Mouse (Mus musculus): Measurements from ENCODE around the gene Krt33a. TPM values are rescaled to one million over a fixed set of nuclear protein-coding genes. Genes with fewer than 3 reads are reported as not detected.

Krt33a gene
- polyA plus RNA-seq (2014; fragmentation: Nextera tagmentation; extraction: Ambion mirVana) = not detected in 2 replicates

DNA sequence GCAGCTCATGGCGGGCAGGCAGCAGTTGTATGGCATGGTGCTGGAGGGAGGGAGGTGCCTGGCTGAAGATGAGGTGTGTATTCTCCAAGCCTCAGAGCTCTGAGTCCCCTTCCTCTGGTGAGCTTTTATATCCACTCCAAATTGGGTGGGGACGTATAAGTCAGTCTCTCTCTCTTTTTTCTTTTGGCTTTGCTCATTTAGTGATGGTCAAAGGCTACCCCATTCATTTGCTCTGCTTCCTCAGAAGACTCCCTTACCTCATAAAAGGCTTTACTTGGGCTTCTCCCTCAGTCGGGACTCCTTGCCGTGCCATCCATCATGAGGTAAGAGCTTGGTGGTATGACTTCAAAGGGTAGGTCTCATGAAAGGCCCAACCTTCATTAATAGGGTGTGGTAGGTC, at the start of gene Krt33a:
Krt33a (minus strand) TSS at position 101 of the 400 bp plus-strand sequence.
- WGBS = 80% methylated on average over 4 of the region's 4 CpGs
- Histone ChIP-seq H3K4me2 (replicated peaks; ENCODE audit: low read depth, low read length) (no peak within 1 kb of the TSS), H3K9me3 (ENCODE audit: control insufficient read depth, low read length) (no peaks in the 10 kb centered on the region), H3K27me3 (ENCODE audit: control insufficient read depth, insufficient read depth, low read length) (no peaks in the 10 kb centered on the region), H3K9ac (ENCODE audit: low read depth, low read length) (no peak within 1 kb of the TSS), H3K27ac (ENCODE audit: low read depth, low read length) (no peak within 1 kb of the TSS), H3K4me1 (ENCODE audit: control insufficient read depth, insufficient read depth, low read length) (no peaks in the 10 kb centered on the region), H3K4me3 (ENCODE audit: low read length) (no peak within 1 kb of the TSS), H3K36me3 (ENCODE audit: control insufficient read depth, insufficient read depth, low read length) (no peaks in the 10 kb centered on the region)
- ATAC-seq (ENCODE audit: low FRiP score, low TSS enrichment) = no peak

DNA sequence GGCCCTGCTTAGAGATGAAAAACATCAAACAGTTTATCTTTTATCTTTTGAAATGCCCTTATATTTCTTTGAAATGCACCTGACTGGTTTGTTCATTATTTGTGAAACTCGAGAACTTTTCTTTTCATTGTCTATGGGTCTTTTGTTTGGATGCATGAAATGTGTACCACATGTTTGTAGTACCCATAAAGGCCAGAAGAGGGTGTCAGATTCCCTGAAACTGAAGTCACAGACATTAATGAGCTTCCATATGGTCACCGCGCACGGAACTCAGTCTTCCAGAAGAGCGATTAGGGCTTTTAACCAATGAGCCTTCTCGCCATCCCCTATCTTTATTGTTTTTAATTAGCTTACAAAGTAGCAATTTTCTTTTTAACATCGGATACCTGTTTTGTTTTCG, 42.9 kb upstream of the Krt33a start:
- WGBS = 55% methylated on average over 8 of the region's 8 CpGs
- H3K27ac ChIP-seq (ENCODE audit: low read depth, low read length) = no peak overlapping the region

DNA sequence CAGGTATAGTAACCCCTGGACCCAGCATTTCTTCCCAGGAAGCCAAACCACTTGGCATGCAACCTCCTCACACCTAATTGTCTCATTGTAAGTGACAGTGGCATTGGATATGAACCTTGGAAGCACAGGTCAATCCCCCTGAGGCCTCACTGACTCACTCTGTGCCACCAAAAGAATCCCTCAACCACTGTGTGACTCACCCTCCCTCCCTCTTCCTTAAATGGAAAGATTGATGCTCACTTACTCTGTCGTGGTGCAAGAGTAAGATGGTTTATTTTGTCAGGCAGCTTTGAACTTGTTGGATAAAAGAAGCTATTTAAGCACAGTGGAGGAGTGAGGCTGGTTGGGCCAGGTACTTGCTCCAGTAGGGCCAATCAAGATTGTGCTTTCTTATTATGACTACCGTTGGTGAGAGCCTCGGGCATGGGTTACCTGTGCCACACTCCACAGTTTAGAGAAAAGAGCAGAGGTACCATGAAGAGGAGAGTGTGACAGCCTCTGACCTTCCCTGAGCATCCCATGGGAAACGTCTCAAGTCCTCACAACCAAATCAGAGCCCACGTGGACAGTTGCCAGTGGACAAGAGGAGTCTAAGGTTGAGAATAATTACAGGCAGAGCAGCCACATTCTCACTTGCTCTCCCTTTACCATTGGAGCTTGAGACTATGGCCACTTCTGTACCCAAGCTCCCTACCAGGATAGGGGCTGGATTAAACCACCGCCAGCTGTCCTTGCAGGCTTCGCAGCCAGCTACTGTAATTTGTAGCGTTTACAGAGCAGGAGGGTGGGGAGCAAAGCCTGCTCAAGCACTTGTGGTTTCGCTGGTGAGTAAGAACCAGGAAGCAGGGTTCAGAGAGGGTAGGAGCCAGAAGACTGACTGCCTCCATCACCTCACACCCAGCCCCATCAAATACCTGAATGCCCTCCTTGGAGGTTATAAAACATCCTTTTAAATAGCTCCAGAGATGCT, 40.0 kb upstream of the Krt33a start:
- WGBS = 71% methylated on average over 9 of the region's 9 CpGs

More for the DNA sequence above, 42.9 kb upstream of the Krt33a start:
- Histone ChIP-seq H3K4me2 (replicated peaks; ENCODE audit: low read depth, low read length) (no peak overlapping the region), H3K36me3 (ENCODE audit: control insufficient read depth, insufficient read depth, low read length) (no peaks in the 10 kb centered on the region), H3K9me3 (ENCODE audit: control insufficient read depth, low read length) (no peaks in the 10 kb centered on the region), H3K9ac (ENCODE audit: low read depth, low read length) (no peak overlapping the region), H3K27me3 (ENCODE audit: control insufficient read depth, insufficient read depth, low read length) (no peaks in the 10 kb centered on the region), H3K4me1 (ENCODE audit: control insufficient read depth, insufficient read depth, low read length) (no peaks in the 10 kb centered on the region), H3K4me3 (ENCODE audit: low read length) (no peak overlapping the region)
- ATAC-seq (ENCODE audit: low FRiP score, low TSS enrichment) = no peak

DNA sequence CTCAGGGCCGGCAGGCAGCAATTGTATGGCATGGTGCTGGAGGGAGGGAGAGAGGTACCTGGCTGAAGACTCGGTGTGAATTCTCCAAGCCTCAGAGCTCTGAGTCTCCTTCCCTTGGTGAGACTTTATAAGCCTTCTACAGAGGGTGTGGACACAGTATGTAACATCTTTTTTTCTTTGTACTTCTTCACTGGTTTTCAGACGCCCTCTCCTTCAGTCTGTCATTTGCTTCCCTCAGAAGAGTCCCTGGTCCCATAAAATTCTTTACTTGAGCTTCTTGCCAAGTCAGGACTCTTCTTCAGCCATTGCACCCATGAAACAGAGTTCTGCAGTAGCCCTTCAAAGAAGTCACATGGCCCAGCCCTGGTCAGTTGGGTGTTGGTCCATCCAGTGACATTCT, 34.4 kb upstream of the Krt33a start, which contains the start of gene Krt31:
Krt31 (minus strand) TSS at position 101 of the 400 bp plus-strand sequence.
- ATAC-seq (ENCODE audit: low FRiP score, low TSS enrichment) = no peak
- H3K9ac ChIP-seq (ENCODE audit: low read depth, low read length) = no peak within 1 kb of the TSS
- H3K4me1 ChIP-seq (ENCODE audit: control insufficient read depth, insufficient read depth, low read length) = no peaks in the 10 kb centered on the region
- H3K9me3 ChIP-seq (ENCODE audit: control insufficient read depth, low read length) = no peaks in the 10 kb centered on the region
- H3K4me2 ChIP-seq (replicated peaks; ENCODE audit: low read depth, low read length) = no peak within 1 kb of the TSS
- H3K4me3 ChIP-seq (ENCODE audit: low read length) = no peak within 1 kb of the TSS
- WGBS = 81% methylated on average over 3 of the region's 3 CpGs
- H3K27me3 ChIP-seq (ENCODE audit: control insufficient read depth, insufficient read depth, low read length) = no peaks in the 10 kb centered on the region
- no peaks in the 10 kb centered on the region for H3K36me3 ChIP-seq (ENCODE audit: control insufficient read depth, insufficient read depth, low read length)
- no peak within 1 kb of the TSS for H3K27ac ChIP-seq (ENCODE audit: low read depth, low read length)

More for the DNA sequence above, 40.0 kb upstream of the Krt33a start:
- Histone ChIP-seq H3K27me3 (ENCODE audit: control insufficient read depth, insufficient read depth, low read length) (no peaks in the 10 kb centered on the region), H3K9me3 (ENCODE audit: control insufficient read depth, low read length) (no peaks in the 10 kb centered on the region), H3K27ac (ENCODE audit: low read depth, low read length) (no peak overlapping the region), H3K4me1 (ENCODE audit: control insufficient read depth, insufficient read depth, low read length) (no peaks in the 10 kb centered on the region), H3K4me3 (ENCODE audit: low read length) (no peak overlapping the region), H3K9ac (ENCODE audit: low read depth, low read length) (no peak overlapping the region), H3K36me3 (ENCODE audit: control insufficient read depth, insufficient read depth, low read length) (no peaks in the 10 kb centered on the region), H3K4me2 (replicated peaks; ENCODE audit: low read depth, low read length) (no peak overlapping the region)
- ATAC-seq (ENCODE audit: low FRiP score, low TSS enrichment) = no peak

DNA sequence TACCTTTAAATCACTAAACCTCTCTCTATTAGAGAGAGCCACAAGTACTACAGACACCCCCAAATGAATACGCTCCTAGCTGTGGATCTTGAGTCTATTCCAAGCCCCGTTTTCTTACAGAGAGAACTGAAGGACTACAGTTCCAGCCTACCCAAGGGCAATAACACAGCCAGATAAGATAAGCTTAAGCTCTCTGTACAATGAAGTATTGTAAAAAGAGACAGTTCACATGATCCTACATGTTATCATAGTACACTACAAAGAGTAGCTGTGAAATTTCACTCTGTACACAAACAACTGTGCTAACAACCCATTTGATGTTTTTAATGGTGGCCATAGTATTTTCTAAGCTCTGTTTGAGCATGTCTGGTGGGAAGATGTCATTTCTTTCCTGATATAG, 31.2 kb upstream of the Krt33a start:
- ATAC-seq (ENCODE audit: low FRiP score, low TSS enrichment) = no peak
- Histone ChIP-seq H3K4me3 (ENCODE audit: low read length) (no peak overlapping the region), H3K4me1 (ENCODE audit: control insufficient read depth, insufficient read depth, low read length) (no peaks in the 10 kb centered on the region), H3K27me3 (ENCODE audit: control insufficient read depth, insufficient read depth, low read length) (no peaks in the 10 kb centered on the region), H3K9me3 (ENCODE audit: control insufficient read depth, low read length) (no peaks in the 10 kb centered on the region), H3K36me3 (ENCODE audit: control insufficient read depth, insufficient read depth, low read length) (no peaks in the 10 kb centered on the region), H3K4me2 (replicated peaks; ENCODE audit: low read depth, low read length) (no peak overlapping the region), H3K27ac (ENCODE audit: low read depth, low read length) (no peak overlapping the region), H3K9ac (ENCODE audit: low read depth, low read length) (no peak overlapping the region)
- WGBS = 87% methylated on average over 2 of the region's 2 CpGs

DNA sequence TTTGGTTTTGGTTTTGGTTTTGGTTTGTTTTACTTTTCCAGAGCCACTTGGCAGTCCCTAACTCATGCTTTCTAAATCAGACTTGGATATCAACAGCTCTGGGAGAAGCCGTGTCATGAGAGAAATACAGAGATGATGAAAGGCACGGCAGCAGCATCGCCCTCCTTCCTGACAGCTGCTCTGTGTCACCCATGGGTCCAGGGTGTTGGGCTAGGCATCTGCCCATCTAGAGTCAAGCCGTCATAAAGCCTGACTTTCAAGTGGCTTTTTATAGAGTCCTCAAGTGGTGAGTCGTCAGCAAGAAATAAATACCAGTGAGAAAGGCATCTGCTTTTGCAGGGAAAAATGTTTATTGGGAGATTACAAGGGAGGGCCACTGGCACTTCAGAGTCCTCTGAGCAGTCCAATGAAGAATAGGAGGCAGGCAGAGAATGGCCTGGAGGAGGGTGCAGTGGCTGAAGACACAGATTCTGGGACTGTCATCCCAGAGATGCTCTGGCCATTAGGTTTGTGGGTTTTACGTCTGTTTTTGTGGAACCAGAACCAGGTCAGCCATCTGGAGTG, 30.4 kb upstream of the Krt33a start:
- Histone ChIP-seq H3K4me2 (replicated peaks; ENCODE audit: low read depth, low read length) (no peak overlapping the region), H3K9ac (ENCODE audit: low read depth, low read length) (no peak overlapping the region), H3K27ac (ENCODE audit: low read depth, low read length) (no peak overlapping the region), H3K36me3 (ENCODE audit: control insufficient read depth, insufficient read depth, low read length) (no peaks in the 10 kb centered on the region), H3K4me3 (ENCODE audit: low read length) (no peak overlapping the region), H3K27me3 (ENCODE audit: control insufficient read depth, insufficient read depth, low read length) (no peaks in the 10 kb centered on the region), H3K9me3 (ENCODE audit: control insufficient read depth, low read length) (no peaks in the 10 kb centered on the region), H3K4me1 (ENCODE audit: control insufficient read depth, insufficient read depth, low read length) (no peaks in the 10 kb centered on the region)
- no peak for ATAC-seq (ENCODE audit: low FRiP score, low TSS enrichment)
- WGBS = 73% methylated on average over 6 of the region's 6 CpGs

DNA sequence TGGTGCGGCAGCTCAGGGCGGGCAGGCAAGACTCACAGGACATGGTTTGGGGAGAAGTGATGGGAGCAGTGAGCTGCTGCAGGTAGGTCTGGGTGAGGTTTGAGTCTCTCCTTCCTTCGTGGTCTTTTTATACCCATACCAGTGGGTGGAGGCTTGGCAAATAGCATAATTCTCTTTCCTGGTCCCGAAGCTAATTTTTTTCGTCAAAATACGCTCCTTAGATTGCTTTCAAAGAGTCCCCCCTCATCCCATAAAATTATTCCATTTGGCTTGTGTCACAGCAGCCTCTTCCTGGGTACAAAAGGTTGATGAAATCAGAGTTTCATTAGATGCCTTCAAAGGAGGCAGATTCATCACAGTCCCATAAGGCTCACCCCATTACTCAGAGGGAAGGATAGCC, 25.4 kb upstream of the Krt33a start, which contains the start of gene Krt34:
Krt34 (minus strand) TSS at position 101 of the 400 bp plus-strand sequence.
- H3K27me3 ChIP-seq (ENCODE audit: control insufficient read depth, insufficient read depth, low read length) = no peaks in the 10 kb centered on the region
- H3K9ac ChIP-seq (ENCODE audit: low read depth, low read length) = no peak within 1 kb of the TSS
- no peaks in the 10 kb centered on the region for H3K36me3 ChIP-seq (ENCODE audit: control insufficient read depth, insufficient read depth, low read length)
- H3K4me3 ChIP-seq (ENCODE audit: low read length) = no peak within 1 kb of the TSS
- WGBS = 87% methylated on average over 6 of the region's 6 CpGs
- no peaks in the 10 kb centered on the region for H3K9me3 ChIP-seq (ENCODE audit: control insufficient read depth, low read length)
- no peak within 1 kb of the TSS for H3K4me2 ChIP-seq (replicated peaks; ENCODE audit: low read depth, low read length)
- H3K27ac ChIP-seq (ENCODE audit: low read depth, low read length) = no peak within 1 kb of the TSS
- H3K4me1 ChIP-seq (ENCODE audit: control insufficient read depth, insufficient read depth, low read length) = no peaks in the 10 kb centered on the region
- no peak for ATAC-seq (ENCODE audit: low FRiP score, low TSS enrichment)

DNA sequence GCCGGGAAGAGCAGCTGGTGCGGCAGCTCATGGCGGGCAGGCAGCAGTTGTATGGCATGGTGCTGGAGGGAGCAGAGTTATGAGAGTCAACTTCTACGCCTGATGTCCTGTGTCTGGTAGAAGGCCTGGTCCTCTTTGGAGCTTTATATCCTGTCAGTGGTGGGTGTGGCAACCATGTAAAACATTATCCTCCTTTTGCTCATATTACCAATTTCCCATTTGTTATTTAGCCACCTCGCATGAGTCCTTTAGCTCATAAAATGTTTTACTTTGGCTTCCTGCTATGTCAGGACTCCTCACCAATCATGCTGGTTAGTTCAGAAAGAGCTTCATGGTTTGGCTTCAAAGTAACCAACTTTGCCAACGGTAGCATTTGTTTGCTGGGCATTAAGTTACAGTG, 13.8 kb upstream of the Krt33a start, which contains the start of gene Krt33b:
Krt33b (minus strand) TSS at position 101 of the 400 bp plus-strand sequence.
- no peak within 1 kb of the TSS for H3K4me3 ChIP-seq (ENCODE audit: low read length)
- no peaks in the 10 kb centered on the region for H3K36me3 ChIP-seq (ENCODE audit: control insufficient read depth, insufficient read depth, low read length)
- no peak within 1 kb of the TSS for H3K27ac ChIP-seq (ENCODE audit: low read depth, low read length)
- no peak within 1 kb of the TSS for H3K9ac ChIP-seq (ENCODE audit: low read depth, low read length)
- H3K9me3 ChIP-seq (ENCODE audit: control insufficient read depth, low read length) = no peaks in the 10 kb centered on the region
- no peaks in the 10 kb centered on the region for H3K27me3 ChIP-seq (ENCODE audit: control insufficient read depth, insufficient read depth, low read length)
- WGBS = 87% methylated on average over 6 of the region's 6 CpGs
- H3K4me2 ChIP-seq (replicated peaks; ENCODE audit: low read depth, low read length) = no peak within 1 kb of the TSS
- ATAC-seq (ENCODE audit: low FRiP score, low TSS enrichment) = no peak
- no peaks in the 10 kb centered on the region for H3K4me1 ChIP-seq (ENCODE audit: control insufficient read depth, insufficient read depth, low read length)

DNA sequence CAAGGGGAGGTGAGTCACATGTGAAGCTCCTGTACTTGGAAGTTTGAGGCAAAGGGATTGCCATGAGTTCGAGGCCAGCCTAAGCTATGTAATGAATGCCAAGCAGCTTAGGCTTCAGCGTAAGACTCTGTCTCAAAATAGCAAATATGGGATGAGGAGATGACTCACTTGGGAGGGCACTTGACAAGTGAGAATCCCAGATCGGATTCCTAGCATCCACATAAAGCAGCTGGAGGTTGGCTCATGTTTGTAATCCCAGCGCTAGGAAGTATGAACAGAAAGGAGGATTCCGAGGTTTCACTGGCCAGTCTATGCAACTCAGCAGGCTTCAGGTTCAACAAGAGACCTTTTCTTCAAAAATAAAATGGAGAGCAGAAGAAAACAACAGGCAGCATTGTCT, 5.4 kb upstream of the Krt33a start:
- H3K4me2 ChIP-seq (replicated peaks; ENCODE audit: low read depth, low read length) = no peak overlapping the region
- H3K27me3 ChIP-seq (ENCODE audit: control insufficient read depth, insufficient read depth, low read length) = no peaks in the 10 kb centered on the region
- ATAC-seq (ENCODE audit: low FRiP score, low TSS enrichment) = no peak
- H3K9me3 ChIP-seq (ENCODE audit: control insufficient read depth, low read length) = no peaks in the 10 kb centered on the region
- no peak overlapping the region for H3K4me3 ChIP-seq (ENCODE audit: low read length)
- no peak overlapping the region for H3K27ac ChIP-seq (ENCODE audit: low read depth, low read length)
- 79% methylated on average over 5 of the region's 5 CpGs for WGBS
- no peak overlapping the region for H3K9ac ChIP-seq (ENCODE audit: low read depth, low read length)
- H3K36me3 ChIP-seq (ENCODE audit: control insufficient read depth, insufficient read depth, low read length) = no peaks in the 10 kb centered on the region
- no peaks in the 10 kb centered on the region for H3K4me1 ChIP-seq (ENCODE audit: control insufficient read depth, insufficient read depth, low read length)

Measured in kidney, embryonic 14.5 days (tissue).